Mouse (Mus musculus) olfactory bulb, adult 2 months (tissue): ENCODE data around the gene Fam189a1.

Source experiments
- CTCF ChIP-seq: fragments of 200-500 bp; IDR thresholded peaks from 2 replicates; pipeline ENCODE4 v1.5.1; 2012; ENCODE audit warnings: low read depth, mild to moderate bottlenecking, low read length, moderate library complexity; ENCODE audit not compliant: insufficient read depth
- POLR2A ChIP-seq: fragments of 200-500 bp; IDR thresholded peaks from 2 replicates; pipeline ENCODE4 v1.6.1; 2012; ENCODE audit warnings: mild to moderate bottlenecking, low read depth, low read length, moderate library complexity; ENCODE audit not compliant: insufficient read depth

- TF ChIP-seq POLR2A (no peak), CTCF (no peak)
These were observed 197.3 kb downstream of the Fam189a1 start for GRCm38 (mm10) chr7:64959087-64959486.
